Mouse (Mus musculus) heart, embryonic 16.5 days (tissue): ENCODE data around the gene Pcsk6. TPM values are rescaled to one million over a fixed set of nuclear protein-coding genes. Genes with fewer than 3 reads are reported as not detected.
A peak's percentile ranks its signal among the peaks of the same experiment; 100 is the strongest.

Experiments used
- ATAC-seq: fragments of 200-750 bp; cut with Nextera tagmentation; replicated peaks from 2 replicates; pipeline ENCODE4 v1.8.0; 2017; ENCODE audit warnings: moderate number of reproducible peaks; ENCODE audit not compliant: insufficient read depth, low FRiP score; ENCODE audit errors: extremely low read depth
- H3K27ac ChIP-seq: fragments of 300-500 bp; sonication (generic); 2 replicates; pipeline ENCODE4 v1.5.1; 2014; ENCODE audit warnings: mild to moderate bottlenecking, low read length, control low read depth, moderate library complexity
- H3K27me3 ChIP-seq: fragments of 300-500 bp; sonication (generic); 2 replicates; pipeline ENCODE4 v1.6.1; 2014; ENCODE audit warnings: low read length, mixed read lengths; ENCODE audit not compliant: control insufficient read depth, insufficient read depth
- H3K36me3 ChIP-seq: fragments of 300-500 bp; sonication (generic); 2 replicates; pipeline ENCODE4 v1.6.1; 2014; ENCODE audit not compliant: control insufficient read depth, insufficient read depth
- H3K4me1 ChIP-seq: fragments of 300-500 bp; sonication (generic); 2 replicates; pipeline ENCODE4 v1.6.1; 2014; ENCODE audit warnings: low read length, mixed read lengths; ENCODE audit not compliant: control insufficient read depth, insufficient read depth
- H3K4me2 ChIP-seq: fragments of 300-500 bp; sonication (generic); 2 replicates; pipeline ENCODE4 v1.6.1; 2014; ENCODE audit warnings: low read depth, mild to moderate bottlenecking, control low read depth, low read length
- H3K4me3 ChIP-seq: fragments of 300-500 bp; sonication (generic); 2 replicates; pipeline ENCODE4 v1.5.1; 2014; ENCODE audit warnings: mild to moderate bottlenecking, control low read depth, low read length
- H3K9ac ChIP-seq: fragments of 300-500 bp; sonication (generic); 2 replicates; pipeline ENCODE4 v1.6.1; 2014; ENCODE audit warnings: low read length, control low read depth
- H3K9me3 ChIP-seq: fragments of 300-500 bp; sonication (generic); replicated peaks from 2 replicates; pipeline ENCODE4 v1.6.1; 2016; ENCODE audit warnings: low read length; ENCODE audit not compliant: control insufficient read depth
- WGBS: fragments of 180-500 bp; shearing (Covaris S2); extraction: QIAGEN DNeasy Blood & Tissue Kit; methylation state at CpG from one replicate; pipeline ENCODE4 v1.1.7; 2014; 5-methylcytosine and 5-hydroxymethylcytosine counted together
- polyA plus RNA-seq: library from polyadenylated mRNA; unstranded; fragments of >200 nt; fragmentation: Nextera tagmentation; extraction: Ambion mirVana; gene quantifications from 2 replicates; pipeline ENCODE4 v1.2.1, GENCODE M21; 2015

Pcsk6 gene
- polyA plus RNA-seq, 1 experiment from 2014 or later = 1.1 TPM

- Histone ChIP-seq H3K4me3 (no peak overlapping the region), H3K9me3 (0 out of 2 replicates have a peak, but pooled peaks cover under 1% of the 10 kb centered on the region), H3K27ac (no peak overlapping the region), H3K9ac (no peak overlapping the region), H3K36me3 (no peaks in the 10 kb centered on the region), H3K27me3 (0 out of 2 replicates have a peak, but pooled peaks cover 4% of the 10 kb centered on the region), H3K4me1 (peaks cover 4% of the 10 kb centered on the region; the same call in 1 of the 2 replicates), H3K4me2 (no peak overlapping the region)
- ATAC-seq = no peak
- WGBS = 48% methylated on average over 10 of the region's 10 CpGs
These were observed 32.0 kb downstream of the Pcsk6 start for GRCm38 (mm10) chr7:65893546-65893945.

GRCm38 (mm10) chr7:65895262-65895661 is 33.7 kb downstream of the Pcsk6 start:
- ATAC-seq = no peak
- Histone ChIP-seq H3K4me3 (no peak overlapping the region), H3K4me1 (peaks cover 4% of the 10 kb centered on the region; the same call in 1 of the 2 replicates), H3K4me2 (no peak overlapping the region), H3K9me3 (0 out of 2 replicates have a peak, but pooled peaks cover 2% of the 10 kb centered on the region), H3K27ac (no peak overlapping the region), H3K36me3 (no peaks in the 10 kb centered on the region), H3K9ac (no peak overlapping the region), H3K27me3 (0 out of 2 replicates have a peak, but pooled peaks cover 3% of the 10 kb centered on the region)
- 77% methylated on average over 5 of the region's 5 CpGs for WGBS

DNA sequence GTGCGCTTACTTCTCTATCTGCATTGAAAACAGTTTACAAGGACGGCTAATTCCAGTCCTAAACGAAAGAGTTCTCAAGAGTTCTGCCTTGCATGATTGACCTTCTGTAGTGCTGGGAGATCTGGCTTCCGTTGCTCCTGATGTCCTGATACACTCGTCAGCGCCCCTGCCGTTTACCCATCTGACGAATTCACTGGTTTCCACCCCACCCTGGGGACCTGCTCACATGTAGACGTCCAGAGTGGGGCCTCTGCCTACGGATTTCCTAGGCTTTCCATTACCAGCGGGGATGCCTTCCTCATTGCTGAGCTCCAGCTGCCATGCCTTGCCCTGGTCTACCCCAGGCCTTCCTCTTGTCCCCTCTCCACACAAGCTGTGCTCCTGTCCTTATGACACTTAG is 39.7 kb downstream of the Pcsk6 start:
- Histone ChIP-seq H3K27me3 (0 out of 2 replicates have a peak, but pooled peaks cover 3% of the 10 kb centered on the region), H3K4me1 (peaks cover 22% of the 10 kb centered on the region), H3K9me3 (0 out of 2 replicates have a peak, but pooled peaks cover 2% of the 10 kb centered on the region), H3K36me3 (no peaks in the 10 kb centered on the region), H3K4me2 (no peak overlapping the region), H3K27ac (no peak overlapping the region), H3K4me3 (no peak overlapping the region), H3K9ac (no peak overlapping the region)
- ATAC-seq = no peak
- WGBS = 52% methylated on average over 11 of the region's 11 CpGs

DNA sequence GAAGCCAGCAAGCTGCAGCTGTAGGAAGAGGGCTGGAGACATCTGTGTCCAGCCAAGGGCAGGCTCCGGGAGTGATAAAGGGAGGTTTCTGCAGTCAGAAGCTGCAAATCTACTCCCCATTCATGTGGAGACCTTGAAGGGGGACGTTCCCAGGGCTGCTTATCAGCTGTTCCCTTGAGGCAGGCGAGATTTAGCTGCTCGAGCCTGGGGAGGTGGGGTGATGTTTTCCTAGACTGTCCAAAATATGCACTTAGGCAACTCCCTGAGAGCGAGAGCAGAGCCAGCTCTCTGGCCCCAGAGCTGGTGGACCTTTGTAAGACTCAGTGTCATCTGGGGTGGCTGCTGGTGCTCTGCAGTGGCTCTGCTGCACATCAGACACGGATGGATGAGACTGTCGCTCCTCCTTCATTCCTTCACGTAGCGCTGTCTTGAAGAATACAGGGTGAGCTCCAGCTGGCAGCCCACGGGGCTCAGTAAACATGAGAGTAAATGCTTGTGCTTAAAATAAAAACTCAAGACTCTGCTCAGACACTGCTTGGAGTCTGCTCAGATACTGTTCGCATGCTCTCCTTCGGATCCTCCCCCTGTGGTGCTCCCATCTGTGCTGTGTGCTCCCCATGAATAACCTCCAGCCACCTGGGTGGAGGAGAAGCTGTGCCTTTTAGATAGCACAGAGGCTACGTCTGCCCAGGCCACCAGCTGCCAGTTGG is 41.1 kb downstream of the Pcsk6 start:
- H3K9me3 ChIP-seq = 0 out of 2 replicates have a peak, but pooled peaks cover 2% of the 10 kb centered on the region
- peak overlapping the region; percentile 37 for H3K4me2 ChIP-seq
- H3K4me3 ChIP-seq = no peak overlapping the region
- peaks cover 22% of the 10 kb centered on the region for H3K4me1 ChIP-seq
- H3K27me3 ChIP-seq = no peaks in the 10 kb centered on the region
- H3K27ac ChIP-seq = peak overlapping the region; percentile 61
- WGBS = 17% methylated on average over 13 of the region's 13 CpGs
- peak overlapping the region; percentile 31; the same call in 1 of the 2 replicates for H3K9ac ChIP-seq
- no peaks in the 10 kb centered on the region for H3K36me3 ChIP-seq
- peak; percentile 79 for ATAC-seq

GRCm38 (mm10) chr7:65903456-65903855 is 41.9 kb downstream of the Pcsk6 start:
- ATAC-seq = no peak
- H3K4me3 ChIP-seq = no peak overlapping the region
- 51% methylated on average over 6 of the region's 6 CpGs for WGBS
- no peak overlapping the region for H3K4me2 ChIP-seq
- no peaks in the 10 kb centered on the region for H3K27me3 ChIP-seq
- no peak overlapping the region for H3K27ac ChIP-seq
- H3K9me3 ChIP-seq = 0 out of 2 replicates have a peak, but pooled peaks cover 2% of the 10 kb centered on the region
- H3K4me1 ChIP-seq = peaks cover 22% of the 10 kb centered on the region
- H3K9ac ChIP-seq = no peak overlapping the region
- no peaks in the 10 kb centered on the region for H3K36me3 ChIP-seq

DNA sequence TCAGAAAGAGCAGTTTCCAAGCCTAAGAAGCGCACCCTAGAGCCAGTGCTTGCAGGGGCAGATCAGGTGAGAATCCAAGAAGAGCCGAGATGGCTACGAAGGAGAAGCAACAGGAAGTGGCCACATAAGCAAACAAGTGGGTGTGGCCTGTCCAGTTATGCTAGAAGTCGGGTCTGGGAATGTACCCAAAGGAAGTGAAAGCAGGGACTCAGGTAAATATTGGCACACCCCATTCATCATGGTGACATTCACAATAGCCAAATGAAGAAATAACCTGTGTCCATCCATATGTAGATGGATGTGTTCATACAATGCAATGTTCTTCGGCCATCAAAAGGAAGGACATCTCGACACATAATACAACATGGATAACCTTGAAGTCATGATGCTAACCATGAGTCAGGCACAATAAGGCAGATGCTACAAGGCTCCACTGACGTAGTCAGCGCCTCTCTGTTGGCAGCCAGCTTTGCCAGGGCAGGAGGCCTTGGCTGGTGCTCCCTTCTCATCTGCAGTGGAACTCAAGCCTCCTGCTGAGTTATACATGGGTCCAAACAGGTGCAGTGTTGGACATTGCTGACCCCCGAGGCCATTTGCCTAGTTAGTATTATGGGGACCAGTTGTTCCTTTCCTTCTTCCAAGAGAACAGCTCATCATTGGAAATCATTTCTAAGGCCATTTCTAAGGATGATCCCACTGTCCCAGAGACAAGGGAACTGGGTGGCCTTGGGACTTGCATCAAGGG is 45.2 kb downstream of the Pcsk6 start:
- peaks cover 17% of the 10 kb centered on the region for H3K4me1 ChIP-seq
- no peak for ATAC-seq
- WGBS = 81% methylated on average over 9 of the region's 9 CpGs
- H3K4me3 ChIP-seq = no peak overlapping the region
- no peaks in the 10 kb centered on the region for H3K9me3 ChIP-seq
- H3K27ac ChIP-seq = no peak overlapping the region
- H3K27me3 ChIP-seq = no peaks in the 10 kb centered on the region; the same call in 1 of the 2 replicates
- H3K4me2 ChIP-seq = no peak overlapping the region
- H3K36me3 ChIP-seq = no peaks in the 10 kb centered on the region
- no peak overlapping the region for H3K9ac ChIP-seq

DNA sequence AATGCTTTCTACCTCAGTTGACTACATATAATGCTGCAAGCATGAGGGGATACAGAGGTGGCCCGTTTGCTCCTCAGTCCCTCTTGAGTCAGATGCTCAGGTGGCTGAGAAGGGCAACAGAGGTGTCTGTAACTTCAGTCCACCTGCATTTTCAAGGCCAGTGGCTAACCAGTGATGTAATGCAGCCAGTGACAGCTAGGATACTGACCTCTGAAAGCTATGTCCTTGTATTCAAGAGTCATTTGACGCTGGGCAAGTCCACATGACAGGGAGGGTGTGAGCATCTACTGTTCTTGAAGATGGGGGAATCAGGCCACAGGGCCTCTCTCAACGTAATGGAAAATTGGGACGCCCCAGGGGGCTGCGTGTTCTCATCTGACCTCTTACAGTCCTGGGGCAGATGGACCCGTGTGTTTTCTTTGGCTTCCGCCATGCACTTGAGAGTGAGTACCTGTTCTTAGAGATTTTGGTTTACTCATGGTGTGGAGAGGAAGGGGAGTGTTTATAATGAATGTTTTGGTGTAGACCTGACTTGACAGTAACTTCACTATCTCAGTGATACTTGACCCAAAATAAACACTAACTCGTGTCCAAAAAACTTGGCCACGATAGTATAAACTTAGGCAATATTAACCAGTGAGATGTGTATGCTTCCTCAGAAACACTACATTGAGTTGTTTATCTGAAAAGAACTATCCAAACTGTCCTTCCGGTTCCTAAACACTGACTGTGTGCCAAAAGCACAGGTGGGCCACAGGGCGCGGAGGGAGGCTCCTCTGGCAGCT is 48.0 kb downstream of the Pcsk6 start:
- ATAC-seq = no peak
- Histone ChIP-seq H3K27me3 (no peaks in the 10 kb centered on the region; the same call in 1 of the 2 replicates), H3K9ac (no peak overlapping the region), H3K4me2 (no peak overlapping the region), H3K27ac (no peak overlapping the region), H3K36me3 (no peaks in the 10 kb centered on the region), H3K9me3 (no peaks in the 10 kb centered on the region), H3K4me1 (no peaks in the 10 kb centered on the region), H3K4me3 (no peak overlapping the region)
- WGBS = 69% methylated on average over 12 of the region's 12 CpGs

GRCm38 (mm10) chr7:65913088-65913610 is 51.6 kb downstream of the Pcsk6 start:
- Histone ChIP-seq H3K27ac (no peak overlapping the region), H3K36me3 (no peaks in the 10 kb centered on the region), H3K4me1 (no peaks in the 10 kb centered on the region), H3K4me2 (no peak overlapping the region), H3K9me3 (no peaks in the 10 kb centered on the region), H3K4me3 (no peak overlapping the region), H3K27me3 (no peaks in the 10 kb centered on the region; the same call in 1 of the 2 replicates), H3K9ac (no peak overlapping the region)
- ATAC-seq = no peak
- WGBS = 79% methylated on average over 3 of the region's 3 CpGs
